ENCODE assay signal across 9 mouse cellular contexts in genomic region chr7:49882694-49883389, GRCm38 (mm10). TPM values are rescaled to one million over a fixed set of nuclear protein-coding genes. Genes with fewer than 3 reads are reported as not detected.
A peak's percentile ranks its signal among the peaks of the same experiment; 100 is the strongest.
DNase-seq lines count a peak whose midpoint lies in the region; ATAC-seq and TF ChIP-seq lines count a peak whose summit lies in the region.
"Had no signal": no experiment of that assay in that cellular context is flagged by ENCODE, and none has a peak within 500 bp of the region (broad histone marks: within the 10 kb centered on the region; RNA-seq: fewer than 3 reads in every experiment).

No protein-coding gene starts in this region.

- H3K27ac ChIP-seq in kidney, embryonic 15.5 days: peak overlapping the region; percentile 61; the same call in 1 of the 2 replicates
- H3K27ac ChIP-seq in embryonic facial prominence, embryonic 14.5 days (replicated peaks; ENCODE audit: low read depth, low read length): no peak overlapping the region
- H3K27ac ChIP-seq in gastrocnemius, adult 2 months: no peak overlapping the region

- no peak for DNase-seq in kidney, adult 18-20 months
- DNase-seq in embryonic facial prominence, embryonic 14.5 days (ENCODE audit: low spot score): peak; percentile 10
- DNase-seq in kidney, postnatal 10 days: peak; percentile 21
- DNase-seq in yolk sac, embryonic 10.5 days (ENCODE audit: low spot score): no peak
- no peak for DNase-seq in lung, adult 18-20 months
- no peak for DNase-seq in gastrocnemius, adult 2 months

- H3K36me3 ChIP-seq in kidney, embryonic 15.5 days: no peaks in the 10 kb centered on the region
- no peaks in the 10 kb centered on the region for H3K36me3 ChIP-seq in embryonic facial prominence, embryonic 14.5 days (ENCODE audit: control insufficient read depth, insufficient read depth, low read length)
- H3K36me3 ChIP-seq in myocyte (ENCODE audit: control insufficient read depth, insufficient read depth): no peaks in the 10 kb centered on the region

- H3ac ChIP-seq in myocyte (ENCODE audit: control insufficient read depth, insufficient read length): no peak overlapping the region

- H3K27me3 ChIP-seq in kidney, embryonic 15.5 days: no peaks in the 10 kb centered on the region
- H3K27me3 ChIP-seq in embryonic facial prominence, embryonic 14.5 days (replicated peaks; ENCODE audit: control insufficient read depth, insufficient read depth, low read length): no peaks in the 10 kb centered on the region
- no peaks in the 10 kb centered on the region for H3K27me3 ChIP-seq in myocyte (ENCODE audit: control insufficient read depth, insufficient read depth, insufficient read length)

- no peak for ATAC-seq in kidney, embryonic 15.5 days (replicated peaks; ENCODE audit: low FRiP score)
- no peak for ATAC-seq in embryonic facial prominence, embryonic 14.5 days (ENCODE audit: low read depth)

- H3K9me3 ChIP-seq in kidney, embryonic 15.5 days (replicated peaks): no peaks in the 10 kb centered on the region
- H3K9me3 ChIP-seq in embryonic facial prominence, embryonic 14.5 days (ENCODE audit: control insufficient read depth, low read length): no peaks in the 10 kb centered on the region

- no peaks in the 10 kb centered on the region for H3K79me2 ChIP-seq in myocyte (ENCODE audit: control insufficient read depth, insufficient read depth)

- H3K9ac ChIP-seq in kidney, embryonic 15.5 days: no peak overlapping the region
- no peak overlapping the region for H3K9ac ChIP-seq in embryonic facial prominence, embryonic 14.5 days (ENCODE audit: low read depth, low read length)

- 0 out of 2 replicates have a peak overlapping the region, but pooled peaks have one; percentile 14 for H3K4me2 ChIP-seq in kidney, embryonic 15.5 days
- peak overlapping the region; percentile 23; the same call in 1 of the 2 replicates for H3K4me2 ChIP-seq in embryonic facial prominence, embryonic 14.5 days (ENCODE audit: low read depth, low read length)
- peak overlapping the region; percentile 58 for H3K4me2 ChIP-seq in myocyte (ENCODE audit: low read depth)

- peaks cover 19% of the 10 kb centered on the region for H3K4me1 ChIP-seq in kidney, embryonic 15.5 days
- H3K4me1 ChIP-seq in embryonic facial prominence, embryonic 14.5 days (ENCODE audit: control insufficient read depth, insufficient read depth, low read length): peaks cover 2% of the 10 kb centered on the region; the same call in 1 of the 2 replicates

- intact Hi-C loops in gastrocnemius, adult 2 months (cut with DNase I): no loop called here

- no peak overlapping the region for H3K4me3 ChIP-seq in kidney, embryonic 15.5 days (replicated peaks)
- no peak overlapping the region for H3K4me3 ChIP-seq in embryonic facial prominence, embryonic 14.5 days (ENCODE audit: low read depth, low read length)
- H3K4me3 ChIP-seq in myocyte: no peak overlapping the region
- no peak overlapping the region for H3K4me3 ChIP-seq in gastrocnemius, adult 2 months

- 27% methylated on average over 16 of the region's 16 CpGs for WGBS in kidney, embryonic 15.5 days
- WGBS in embryonic facial prominence, embryonic 14.5 days: 19% methylated on average over 16 of the region's 16 CpGs

- TF ChIP-seq CTCF in gastrocnemius, adult 2 months (IDR thresholded peaks at IDR 0.05): no peak

- TF ChIP-seq POLR2A in myocyte (IDR thresholded peaks at IDR 0.05; ENCODE audit: insufficient read length, low read depth): no peak

TF ChIP-seq in myocyte, 11 proteins besides CTCF, POLR2A, EP300 and RAD21:
- no peak for TF ChIP-seq REST (IDR thresholded peaks at IDR 0.05; ENCODE audit: insufficient read depth, insufficient read length)
- peak in 2 of 3 experiments; percentile 13 to 48 for TF ChIP-seq MYOD1 (IDR thresholded peaks at IDR 0.05; ENCODE audit: control insufficient read depth in 1 of 3, insufficient read length in 2 of 3, low read depth in 2 of 3)
TF ChIP-seq in myocyte: peak in this region for 1.

RNA-seq across cellular contexts. Expression of gene Slc6a5, which starts 27.1 kb away (rescaled TPM):
- polyA plus RNA-seq in kidney, embryonic 15.5 days (2015; fragmentation: Nextera tagmentation; extraction: Ambion mirVana): 0.04 and 0.06 TPM in 2 replicates
- polyA plus RNA-seq in embryonic facial prominence, embryonic 14.5 days (2014; fragmentation: Nextera tagmentation; extraction: Ambion mirVana): 0.08 TPM in 1 of 2 replicates, not detected in the other
- not detected for polyA plus RNA-seq in myocyte (2012; fragmentation: generic; extraction: Trizol)
- not detected for total RNA-seq in gastrocnemius, adult 2 months (2021)
- polyA plus RNA-seq: stomach, embryonic 14.5 days had no signal

Comparison
In these comparisons a context has a peak if more than half of its experiments do, and no peak if none do; other contexts are left out.
1. DNase-seq: peak in embryonic facial prominence, embryonic 14.5 days (single experiment) and kidney, postnatal 10 days (single experiment); none in kidney, adult 18-20 months (single experiment), yolk sac, embryonic 10.5 days (single experiment), lung, adult 18-20 months (0 of 2) and gastrocnemius, adult 2 months (single experiment).
2. Peak in every context shown above with its lines, with median percentiles within 50 percentile points of each other: H3K4me2 ChIP-seq.